Mouse (Mus musculus) liver, embryonic 11.5 days (tissue): ENCODE measurements at regions not wholly inside any gene's neighbourhood (a gene's known extent, or its start where the extent isn't known, plus 50 kb on each side); places are given as distances from the start of the nearest gene placed in this dataset.

Experiments used
- ATAC-seq: fragments of 200-750 bp; cut with Nextera tagmentation; replicated peaks from 2 replicates; pipeline ENCODE4 v1.8.0; 2017; ENCODE audit warnings: moderate number of reproducible peaks, mild to moderate bottlenecking, moderate TSS enrichment, moderate library complexity; ENCODE audit not compliant: low FRiP score
- DNase-seq: peaks from one replicate; pipeline ENCODE4 v3.0.0-alpha.2; 2017; ENCODE audit warnings: low spot score
- H3K27ac ChIP-seq: fragments of 300-500 bp; sonication (generic); 2 replicates; pipeline ENCODE4 v1.5.1; 2014; ENCODE audit warnings: mild to moderate bottlenecking, low read depth, low read length, control low read depth
- H3K27me3 ChIP-seq: fragments of 300-500 bp; sonication (generic); replicated peaks from 2 replicates; pipeline ENCODE4 v1.6.1; 2014; ENCODE audit warnings: low read length, mixed read lengths; ENCODE audit not compliant: control insufficient read depth, insufficient read depth
- H3K36me3 ChIP-seq: fragments of 300-500 bp; sonication (generic); 2 replicates; pipeline ENCODE4 v1.6.1; 2014; ENCODE audit warnings: mild to moderate bottlenecking, low read length, moderate library complexity, mixed read lengths; ENCODE audit not compliant: control insufficient read depth, insufficient read depth
- H3K4me1 ChIP-seq: fragments of 300-500 bp; sonication (generic); replicated peaks from 2 replicates; pipeline ENCODE4 v1.6.1; 2014; ENCODE audit warnings: low read length, mixed read lengths; ENCODE audit not compliant: control insufficient read depth, insufficient read depth
- H3K4me2 ChIP-seq: fragments of 300-500 bp; sonication (generic); 2 replicates; pipeline ENCODE4 v1.6.1; 2014; ENCODE audit warnings: mild to moderate bottlenecking, control low read depth, moderate library complexity
- H3K4me3 ChIP-seq: fragments of 300-500 bp; sonication (generic); 2 replicates; pipeline ENCODE4 v1.5.1; 2014; ENCODE audit warnings: low read depth, low read length, control low read depth
- H3K9ac ChIP-seq: fragments of 300-500 bp; sonication (generic); 2 replicates; pipeline ENCODE4 v1.6.1; 2014; ENCODE audit warnings: low read depth, low read length, control low read depth
- H3K9me3 ChIP-seq: fragments of 300-500 bp; sonication (generic); 2 replicates; pipeline ENCODE4 v1.6.1; 2016; ENCODE audit warnings: low read length, inconsistent platforms, mixed read lengths; ENCODE audit not compliant: control insufficient read depth
- WGBS: fragments of 180-500 bp; shearing (Covaris S2); extraction: QIAGEN DNeasy Blood & Tissue Kit; methylation state at CpG from one replicate; pipeline ENCODE4 v1.1.7; 2014; 5-methylcytosine and 5-hydroxymethylcytosine counted together

DNA sequence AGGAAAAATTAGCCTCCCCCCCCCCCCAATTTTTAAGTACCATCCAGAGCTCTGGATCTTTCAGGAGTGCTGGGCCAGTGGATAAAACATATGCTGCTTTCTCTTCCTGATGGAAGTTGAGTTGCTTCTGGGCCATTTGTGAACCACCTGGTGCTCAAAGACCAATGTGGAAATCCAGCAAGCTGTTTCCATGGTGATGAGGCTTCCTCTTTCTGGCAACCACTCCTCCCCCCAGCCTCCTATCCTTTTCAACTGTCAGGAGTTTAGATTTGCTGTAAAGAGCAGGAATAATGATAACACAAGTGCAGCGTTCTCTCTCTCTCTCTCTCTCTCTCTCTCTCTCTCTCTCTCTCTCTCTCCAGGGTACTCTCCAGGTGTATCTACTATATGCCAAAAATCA, 141.8 kb upstream of the Smlr1 start:
- no peak for ATAC-seq
- Histone ChIP-seq H3K4me2 (no peak overlapping the region), H3K27ac (no peak overlapping the region), H3K27me3 (no peaks in the 10 kb centered on the region), H3K9ac (no peak overlapping the region), H3K9me3 (no peaks in the 10 kb centered on the region), H3K36me3 (no peaks in the 10 kb centered on the region), H3K4me3 (no peak overlapping the region), H3K4me1 (no peaks in the 10 kb centered on the region)
- 42% methylated on average over 1 of the region's 1 CpGs for WGBS
- DNase-seq: no peak

DNA sequence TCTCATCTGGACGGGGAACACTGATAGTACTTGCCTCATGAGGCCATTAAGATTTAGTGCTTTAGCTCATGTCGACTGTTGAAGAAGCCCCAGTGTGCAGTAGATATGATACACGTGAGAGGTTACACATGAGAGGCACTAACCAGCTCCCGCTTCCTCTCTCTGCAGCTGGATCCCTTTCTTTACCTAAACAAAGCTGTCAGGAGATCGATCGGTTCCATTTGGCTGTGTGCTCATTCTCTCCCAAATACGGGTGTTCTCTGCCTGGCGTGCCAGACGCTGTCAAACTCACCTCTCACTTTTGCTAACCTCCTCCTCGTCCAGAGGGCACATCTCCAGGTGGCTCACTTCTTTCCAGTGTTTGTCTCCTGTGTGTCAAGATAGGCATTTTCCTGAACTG, 139.3 kb upstream of the Smlr1 start:
- DNase-seq (no peak), ATAC-seq (no peak)
- H3K9ac ChIP-seq: no peak overlapping the region

DNA sequence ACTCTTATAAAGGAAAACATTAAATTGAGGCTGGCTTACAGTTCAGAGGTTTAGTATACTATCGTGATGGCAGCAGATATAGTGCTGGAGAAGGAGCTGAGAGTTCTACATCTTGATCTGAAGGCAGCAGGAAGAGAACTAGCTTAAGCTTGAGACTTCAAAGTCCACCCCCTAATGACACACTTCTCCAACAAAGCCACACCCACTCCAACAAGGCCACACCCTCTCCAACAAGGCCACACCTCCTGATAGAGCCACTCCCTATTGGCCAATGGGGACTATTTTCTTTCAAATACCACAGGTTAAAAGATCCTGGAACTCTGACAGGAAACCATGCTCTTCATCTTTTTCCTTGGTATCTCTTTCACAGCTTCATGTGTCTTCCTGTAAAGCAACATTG, 134.0 kb upstream of the Smlr1 start:
- 79% methylated on average over 1 of the region's 1 CpGs for WGBS
- H3K27me3 ChIP-seq: no peaks in the 10 kb centered on the region
- H3K9ac ChIP-seq: no peak overlapping the region
- no peak overlapping the region for H3K4me2 ChIP-seq
- no peaks in the 10 kb centered on the region for H3K36me3 ChIP-seq
- H3K4me1 ChIP-seq: no peaks in the 10 kb centered on the region
- no peak for ATAC-seq
- no peaks in the 10 kb centered on the region; the same call in 1 of the 2 replicates for H3K9me3 ChIP-seq
- no peak overlapping the region for H3K27ac ChIP-seq
- H3K4me3 ChIP-seq: no peak overlapping the region
- no peak for DNase-seq

More for the DNA sequence above, 139.3 kb upstream of the Smlr1 start:
- H3K27ac ChIP-seq: no peak overlapping the region
- no peak overlapping the region for H3K4me2 ChIP-seq
- H3K4me3 ChIP-seq: no peak overlapping the region
- WGBS: 65% methylated on average over 10 of the region's 10 CpGs
- H3K4me1 ChIP-seq: no peaks in the 10 kb centered on the region
- no peaks in the 10 kb centered on the region for H3K36me3 ChIP-seq
- no peaks in the 10 kb centered on the region; the same call in 1 of the 2 replicates for H3K9me3 ChIP-seq
- H3K27me3 ChIP-seq: no peaks in the 10 kb centered on the region

DNA sequence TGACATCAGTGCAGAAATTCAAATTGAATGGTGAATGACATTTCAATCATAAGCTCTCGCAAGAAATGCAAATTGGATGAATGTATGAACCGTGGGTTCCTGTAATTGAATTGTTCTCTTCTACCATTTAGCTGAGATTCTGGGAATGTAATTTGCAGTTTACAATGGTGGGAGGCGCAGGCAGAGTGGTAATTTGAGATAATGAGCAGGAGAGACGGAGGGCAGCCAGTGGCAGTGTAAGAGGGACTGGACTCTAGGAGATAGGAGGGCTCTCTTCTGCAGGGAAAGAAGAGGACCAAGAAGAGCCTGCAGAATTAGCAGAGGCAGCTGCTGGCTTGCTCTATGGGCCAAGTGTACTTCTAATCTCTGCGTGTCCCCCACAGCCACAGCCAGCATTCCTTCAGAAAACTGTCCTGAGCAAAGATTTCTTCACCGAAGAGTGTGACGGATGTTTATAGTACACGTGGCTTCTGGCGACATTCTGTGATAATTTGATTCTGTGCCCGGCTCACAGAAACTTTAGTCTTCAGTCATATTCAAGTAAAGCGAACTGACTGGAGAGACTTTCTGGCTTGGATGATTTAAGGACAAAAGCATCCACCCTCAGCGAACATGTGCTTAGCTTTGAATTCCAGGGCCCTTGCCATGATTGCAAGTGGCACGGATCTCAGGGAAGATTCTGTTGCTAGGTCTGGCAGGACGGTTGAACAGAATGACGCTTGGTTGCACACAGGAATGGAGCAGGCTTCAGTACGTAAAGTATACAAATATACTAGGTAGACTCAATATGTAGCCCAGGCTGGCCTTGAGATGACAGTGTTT, 116.9 kb upstream of the Smlr1 start:
- H3K4me2 ChIP-seq: no peak overlapping the region
- H3K4me1 ChIP-seq: no peaks in the 10 kb centered on the region
- no peak overlapping the region for H3K9ac ChIP-seq
- WGBS: 72% methylated on average over 16 of the region's 16 CpGs
- H3K27ac ChIP-seq: no peak overlapping the region
- DNase-seq (no peak), ATAC-seq (no peak)
- H3K36me3 ChIP-seq: no peaks in the 10 kb centered on the region
- no peaks in the 10 kb centered on the region for H3K9me3 ChIP-seq
- no peak overlapping the region for H3K4me3 ChIP-seq
- H3K27me3 ChIP-seq: no peaks in the 10 kb centered on the region

DNA sequence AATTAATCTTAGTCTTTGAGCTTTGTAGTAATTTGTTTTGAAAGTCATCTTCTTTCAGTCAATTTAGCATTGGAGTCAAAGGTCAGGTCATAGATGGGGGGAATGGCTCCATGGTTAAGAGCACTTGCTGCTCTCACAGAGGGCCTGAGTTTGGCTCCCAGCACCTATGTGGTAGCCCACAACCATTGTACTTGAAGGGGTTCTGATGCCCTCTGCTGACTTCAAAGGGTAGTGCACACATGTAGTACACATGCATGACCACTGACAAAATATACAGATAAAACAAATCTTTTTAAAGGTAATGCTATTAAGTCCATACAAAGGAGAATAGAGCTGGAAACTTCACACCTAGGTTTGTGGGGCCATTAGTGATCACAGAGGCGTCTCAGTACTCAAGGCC, 111.7 kb upstream of the Smlr1 start:
- WGBS: 68% methylated on average over 1 of the region's 1 CpGs
- Histone ChIP-seq H3K4me2 (no peak overlapping the region), H3K9ac (no peak overlapping the region), H3K4me3 (no peak overlapping the region), H3K9me3 (no peaks in the 10 kb centered on the region), H3K36me3 (no peaks in the 10 kb centered on the region), H3K4me1 (no peaks in the 10 kb centered on the region), H3K27me3 (no peaks in the 10 kb centered on the region), H3K27ac (no peak overlapping the region)
- no peak for DNase-seq
- no peak for ATAC-seq

DNA sequence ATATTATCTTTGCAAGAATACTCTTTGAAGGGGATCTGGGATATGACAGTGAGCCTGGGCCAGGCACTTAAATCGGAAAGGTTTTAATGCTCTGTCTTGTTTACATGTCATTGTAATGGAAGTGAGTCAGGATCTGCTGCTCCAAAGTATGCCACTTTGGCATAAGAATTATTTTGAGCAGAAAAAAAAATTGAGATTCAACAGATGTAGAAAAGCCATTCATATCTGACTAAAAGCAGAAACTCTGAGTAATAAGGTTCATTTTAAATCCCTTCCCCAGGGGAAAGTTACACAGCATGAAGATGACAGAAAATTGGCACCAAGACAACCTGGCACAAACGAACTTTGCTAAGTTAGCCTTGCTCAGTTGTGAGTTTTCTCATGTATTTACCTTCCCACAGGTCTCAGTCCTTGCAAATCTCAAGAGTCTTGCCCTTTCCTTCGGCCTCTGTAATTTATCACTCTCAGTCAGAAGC, 107.5 kb upstream of the Smlr1 start:
- no peak for DNase-seq
- 53% methylated on average over 3 of the region's 3 CpGs for WGBS
- no peak overlapping the region for H3K4me2 ChIP-seq

DNA sequence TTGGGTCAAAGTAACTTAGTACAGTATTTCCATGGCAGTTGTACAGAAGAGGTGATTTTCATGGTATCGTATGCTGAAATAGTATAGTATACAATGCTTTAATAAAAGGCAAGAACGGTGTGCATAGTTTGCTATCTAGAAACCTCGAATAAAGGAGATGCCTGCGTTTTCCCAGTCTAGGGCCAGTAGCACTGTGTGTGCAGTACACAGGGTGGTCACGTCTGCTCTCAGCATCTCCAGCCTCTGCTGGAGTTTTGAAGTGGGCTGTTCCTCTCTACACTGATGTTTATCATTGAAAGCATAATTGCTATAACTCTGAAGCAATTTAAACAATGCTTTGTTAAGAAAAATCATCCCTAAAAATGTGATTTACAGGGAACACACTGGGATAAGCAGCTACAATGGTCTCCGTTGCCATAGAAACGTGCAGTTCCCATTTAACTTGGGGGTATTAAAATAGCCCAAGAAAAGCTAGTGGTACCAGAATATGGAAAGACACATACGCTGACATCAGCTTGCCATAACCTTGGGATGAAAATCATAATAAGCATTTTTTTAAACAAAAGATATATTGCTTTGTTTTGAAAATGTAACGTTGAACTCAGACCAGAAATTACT, 106.1 kb upstream of the Smlr1 start:
- H3K9me3 ChIP-seq: no peaks in the 10 kb centered on the region
- H3K27ac ChIP-seq: no peak overlapping the region
- no peak overlapping the region for H3K4me3 ChIP-seq
- H3K4me2 ChIP-seq: no peak overlapping the region
- H3K4me1 ChIP-seq: no peaks in the 10 kb centered on the region
- DNase-seq (no peak), ATAC-seq (no peak)
- H3K9ac ChIP-seq: no peak overlapping the region
- no peaks in the 10 kb centered on the region for H3K36me3 ChIP-seq
- H3K27me3 ChIP-seq: no peaks in the 10 kb centered on the region
- WGBS: 87% methylated on average over 9 of the region's 9 CpGs

More for the DNA sequence above, 107.5 kb upstream of the Smlr1 start:
- H3K4me1 ChIP-seq: no peaks in the 10 kb centered on the region
- H3K4me3 ChIP-seq: no peak overlapping the region
- H3K9me3 ChIP-seq: no peaks in the 10 kb centered on the region
- no peak overlapping the region for H3K27ac ChIP-seq
- H3K9ac ChIP-seq: no peak overlapping the region
- ATAC-seq: no peak
- H3K27me3 ChIP-seq: no peaks in the 10 kb centered on the region
- no peaks in the 10 kb centered on the region for H3K36me3 ChIP-seq

DNA sequence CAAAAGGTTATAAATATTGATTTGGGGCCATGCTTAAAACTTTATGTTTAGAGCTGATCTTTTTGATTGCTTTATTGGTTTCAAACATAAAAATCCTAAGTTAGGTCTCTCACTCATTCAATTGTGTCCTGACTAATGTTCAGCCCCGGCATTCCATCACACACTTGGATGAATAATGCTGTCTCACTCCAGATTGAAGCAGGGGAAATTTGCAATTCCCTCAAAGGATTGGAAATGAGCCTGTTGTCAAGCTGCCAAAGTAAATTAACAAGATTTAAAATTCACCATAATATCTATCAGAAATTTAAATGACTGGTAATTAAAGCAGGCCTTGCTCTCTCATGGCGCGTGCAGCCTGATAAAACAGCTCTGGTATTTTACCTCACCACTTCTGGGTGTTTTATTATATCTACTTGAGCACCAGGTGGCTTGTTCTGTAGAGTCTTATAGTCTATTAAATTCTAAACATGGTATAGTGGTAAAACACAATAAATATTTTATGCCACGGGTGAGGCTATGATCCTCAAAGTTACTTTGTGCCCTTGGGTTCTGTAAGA, 97.1 kb upstream of the Smlr1 start:
- no peaks in the 10 kb centered on the region for H3K9me3 ChIP-seq
- DNase-seq: no peak

More for the DNA sequence above, 97.1 kb upstream of the Smlr1 start:
- no peak overlapping the region for H3K27ac ChIP-seq
- H3K36me3 ChIP-seq: no peaks in the 10 kb centered on the region
- 81% methylated on average over 4 of the region's 4 CpGs for WGBS
- H3K27me3 ChIP-seq: no peaks in the 10 kb centered on the region
- H3K9ac ChIP-seq: no peak overlapping the region
- H3K4me1 ChIP-seq: no peaks in the 10 kb centered on the region
- H3K4me3 ChIP-seq: no peak overlapping the region
- no peak overlapping the region for H3K4me2 ChIP-seq
- ATAC-seq: no peak
